9 mouse cellular contexts compared by ENCODE assay signal in the genomic region with DNA sequence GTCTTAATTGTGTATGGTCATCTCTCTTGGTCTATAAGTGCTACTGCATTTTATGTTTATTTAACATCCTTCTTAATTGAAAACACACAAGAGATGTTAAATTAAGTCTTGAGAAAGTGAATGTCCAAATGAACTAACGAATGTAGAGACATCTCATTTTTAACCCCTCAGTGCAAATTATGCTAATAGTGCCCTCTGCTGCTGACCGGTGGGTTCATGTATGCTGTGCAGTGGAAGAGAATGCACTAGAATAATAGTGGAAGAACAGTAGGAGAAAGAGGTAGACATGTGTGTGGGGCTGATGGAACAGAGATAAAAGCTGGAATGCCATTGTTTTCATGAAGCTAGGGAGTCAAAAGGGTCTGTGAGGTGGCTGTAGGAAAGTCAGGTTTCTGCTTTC.
A peak's percentile ranks its signal among the peaks of the same experiment; 100 is the strongest.
DNase-seq lines count a peak whose midpoint lies in the region; TF ChIP-seq lines count a peak whose summit lies in the region.
"Had no signal": no experiment of that assay in that cellular context is flagged by ENCODE, and none has a peak within 500 bp of the region (broad histone marks: within the 10 kb centered on the region; RNA-seq: fewer than 3 reads in every experiment).

No protein-coding gene starts in this region.

- no peaks in the 10 kb centered on the region for H3K27me3 ChIP-seq in CH12.LX (replicated peaks)
- H3K27me3 ChIP-seq: limb, embryonic 12.5 days; neural tube, embryonic 13.5 days had no signal

- TF ChIP-seq EP300 in CH12.LX (IDR thresholded peaks at IDR 0.05; ENCODE audit: low read length), result no peak

- TF ChIP-seq RAD21 in CH12.LX (IDR thresholded peaks at IDR 0.05; ENCODE audit: low read depth, low read length), result peak; percentile 93

- H3K36me3 ChIP-seq in CH12.LX (replicated peaks in 1 of 2; ENCODE audit: control insufficient read depth in 1 of 2, insufficient read depth in 1 of 2, low read length in 1 of 2), result no peaks in the 10 kb centered on the region
- H3K36me3 ChIP-seq: limb, embryonic 12.5 days; neural tube, embryonic 13.5 days had no signal

- H3K9me3 ChIP-seq in CH12.LX (replicated peaks; ENCODE audit: low read length), result no peaks in the 10 kb centered on the region
- H3K9me3 ChIP-seq: limb, embryonic 12.5 days; neural tube, embryonic 13.5 days had no signal

- no peak overlapping the region for H3K9ac ChIP-seq in CH12.LX (ENCODE audit: insufficient read depth, low read depth)
- H3K9ac ChIP-seq: limb, embryonic 12.5 days; neural tube, embryonic 13.5 days had no signal

- peak; percentile 19 for DNase-seq in gastrocnemius, postnatal 10 days
- DNase-seq in gastrocnemius, postnatal 25 days, result no peak
- DNase-seq in layer of hippocampus, adult 2 months (ENCODE audit: low spot score in 2 of 2), result no peak
- DNase-seq in layer of hippocampus, adult 8-10 months (ENCODE audit: low spot score in 2 of 2), result no peak
- DNase-seq in CH12.LX (ENCODE audit: extremely low read depth), result no peak
- DNase-seq in embryo, embryonic 11 days, result peak; percentile 14
- no peak for DNase-seq in cerebellum, adult 18-20 months

- dilution Hi-C loops in CH12.LX (cut with MboI; ENCODE audit: extremely low pct_ligation_motif_present, extremely low pct_unique_long_range_greater_than_20kb, low sequenced_read_pairs), result no loop called here

- H3K27ac ChIP-seq in layer of hippocampus, adult 2 months, result no peak overlapping the region
- no peak overlapping the region for H3K27ac ChIP-seq in CH12.LX (ENCODE audit: insufficient read depth, low read depth)
- H3K27ac ChIP-seq: limb, embryonic 12.5 days; neural tube, embryonic 13.5 days had no signal

- H3K4me2 ChIP-seq in CH12.LX (ENCODE audit: insufficient read depth, low read depth, poor library complexity, severe bottlenecking), result no peak overlapping the region
- H3K4me2 ChIP-seq: limb, embryonic 12.5 days; neural tube, embryonic 13.5 days had no signal

- in situ Hi-C loops in CH12.LX (cut with MboI; ENCODE audit: low pct_ligation_motif_present, low pct_unique_long_range_greater_than_20kb, low sequenced_read_pairs), result loop anchor here (25.0 kb wide), 1 partner anchor 560 kb away; no protein-coding TSS in a partner anchor

- no peak for TF ChIP-seq POLR2A in CH12.LX (IDR thresholded peaks at IDR 0.05; ENCODE audit: low read depth, low read length)

- H3K79me2 ChIP-seq in CH12.LX (replicated peaks; ENCODE audit: control insufficient read depth, extremely low read depth, insufficient read depth, poor library complexity, severe bottlenecking), result no peaks in the 10 kb centered on the region

- peaks cover 8 to 20% of the 10 kb centered on the region in 2 experiments; a peak in 3 of 4 replicates for H3K4me1 ChIP-seq in CH12.LX (ENCODE audit: control insufficient read depth in 1 of 2, insufficient read depth in 2 of 2)
- H3K4me1 ChIP-seq: neural tube, embryonic 13.5 days had no signal

- peak; percentile 73 for TF ChIP-seq CTCF in layer of hippocampus, adult 2 months (conservative IDR thresholded peaks at IDR 0.05)
- peak; percentile 22 to 89; a peak in 2 of 4 replicates for TF ChIP-seq CTCF in CH12.LX (conservative IDR thresholded peaks at IDR 0.05 in 1 of 2, IDR thresholded peaks at IDR 0.05 in 1 of 2; ENCODE audit: low read depth in 2 of 2, low read length in 2 of 2)

- H3K4me3 ChIP-seq in layer of hippocampus, adult 2 months, result no peak overlapping the region
- H3K4me3 ChIP-seq in CH12.LX (replicated peaks in 1 of 3; ENCODE audit: low read depth in 2 of 3, low read length in 2 of 3, poor library complexity in 1 of 3), result no peak overlapping the region
- H3K4me3 ChIP-seq: limb, embryonic 12.5 days; neural tube, embryonic 13.5 days had no signal

TF ChIP-seq in CH12.LX, 34 proteins besides CTCF, POLR2A, EP300 and RAD21:
- TF ChIP-seq GABPA (IDR thresholded peaks at IDR 0.05; ENCODE audit: insufficient replicate concordance, low read depth, low read length) (no peak), SIN3A (IDR thresholded peaks at IDR 0.05; ENCODE audit: low read length) (no peak), MXI1 (IDR thresholded peaks at IDR 0.05; ENCODE audit: low read depth, low read length) (no peak), MAZ (IDR thresholded peaks at IDR 0.05; ENCODE audit: low read depth, low read length) (no peak), POLR2AphosphoS2 (IDR thresholded peaks at IDR 0.05; ENCODE audit: low read depth, low read length) (no peak), USF1 (IDR thresholded peaks at IDR 0.05; ENCODE audit: low read depth, low read length) (no peak), KAT2A (IDR thresholded peaks at IDR 0.05; ENCODE audit: insufficient replicate concordance, low read length) (no peak), E2F4 (IDR thresholded peaks at IDR 0.05; ENCODE audit: insufficient replicate concordance, low read depth, low read length) (no peak), NRF1 (IDR thresholded peaks at IDR 0.05; ENCODE audit: low read depth, low read length) (no peak), CHD2 (IDR thresholded peaks at IDR 0.05; ENCODE audit: low read length) (no peak), NELFE (IDR thresholded peaks at IDR 0.05; ENCODE audit: low read depth, low read length) (0 out of 2 replicates have a peak, but pooled peaks have one; percentile 32), HCFC1 (IDR thresholded peaks at IDR 0.05; ENCODE audit: low read depth, low read length) (no peak), ZC3H11A (IDR thresholded peaks at IDR 0.05; ENCODE audit: low read depth, low read length) (peak; percentile 97), JUN (IDR thresholded peaks at IDR 0.05; ENCODE audit: insufficient read depth, low read depth, low read length) (no peak), SMC3 (IDR thresholded peaks at IDR 0.05; ENCODE audit: low read depth, low read length) (peak; percentile 91), TCF12 (IDR thresholded peaks at IDR 0.05; ENCODE audit: low read depth, low read length) (no peak), IRF4 (IDR thresholded peaks at IDR 0.05; ENCODE audit: low read depth, low read length) (no peak), ZKSCAN1 (IDR thresholded peaks at IDR 0.05; ENCODE audit: borderline replicate concordance, low read depth, low read length) (no peak), ZNF384 (IDR thresholded peaks at IDR 0.05; ENCODE audit: low read depth, low read length) (no peak), JUND (conservative IDR thresholded peaks at IDR 0.05; ENCODE audit: low read depth, low read length) (no peak)

Comparison
In these comparisons a context has a peak if more than half of its experiments do, and no peak if none do; other contexts are left out.
1. DNase-seq: peak in gastrocnemius, postnatal 10 days (single experiment) and embryo, embryonic 11 days (single experiment); none in gastrocnemius, postnatal 25 days (single experiment), layer of hippocampus, adult 2 months (0 of 2), layer of hippocampus, adult 8-10 months (0 of 2), CH12.LX (single experiment) and cerebellum, adult 18-20 months (0 of 2).